Mouse (Mus musculus): ENCODE results near the gene Wfdc13. TPM values are rescaled to one million over a fixed set of nuclear protein-coding genes. Genes with fewer than 3 reads are reported as not detected.
A peak's percentile ranks its signal among the peaks of the same experiment; 100 is the strongest.

The Wfdc13 gene
- polyA plus RNA-seq, 1 experiment, result not detected

- peaks cover 5% of the 10 kb centered on the region for H3K27me3 ChIP-seq (replicated peaks)
- TF ChIP-seq FLI1 (IDR thresholded peaks at IDR 0.05; ENCODE audit: low read length) (no peak), GATA1 (IDR thresholded peaks at IDR 0.05; ENCODE audit: borderline replicate concordance, low read length) (no peak)
Observed at GRCm38 (mm10) chr2:164673987-164674386, 10.9 kb upstream of the Wfdc13 start, which contains the start of gene Wfdc11. Gene Wfdc11, minus strand, starts transcription at chr2:164674087.

GRCm38 (mm10) chr2:164676103-164676502 is 8.8 kb upstream of the Wfdc13 start:
- Histone ChIP-seq H3K27me3 (replicated peaks) (peaks cover 3% of the 10 kb centered on the region), H3K9me3 (peaks cover 11% of the 10 kb centered on the region), H3K4me3 (replicated peaks) (no peak overlapping the region), H3K4me1 (peaks cover 14% of the 10 kb centered on the region), H3K36me3 (replicated peaks; ENCODE audit: low read length) (no peaks in the 10 kb centered on the region)
- TF ChIP-seq GATA1 (IDR thresholded peaks at IDR 0.05; ENCODE audit: borderline replicate concordance, low read length), result no peak
- TF ChIP-seq FLI1 (IDR thresholded peaks at IDR 0.05; ENCODE audit: low read length), result no peak

More at GRCm38 (mm10) chr2:164673987-164674386, 10.9 kb upstream of the Wfdc13 start, which contains the start of gene Wfdc11:
- peaks cover 11% of the 10 kb centered on the region for H3K9me3 ChIP-seq
- no peak within 1 kb of the TSS for H3K4me3 ChIP-seq (replicated peaks)
- H3K4me1 ChIP-seq, result peaks cover 5% of the 10 kb centered on the region
- H3K36me3 ChIP-seq (replicated peaks; ENCODE audit: low read length), result no peaks in the 10 kb centered on the region

- H3K9me3 ChIP-seq, result peaks cover 11% of the 10 kb centered on the region
- peaks cover 14% of the 10 kb centered on the region for H3K4me1 ChIP-seq
- no peak overlapping the region for H3K4me3 ChIP-seq (replicated peaks)
- H3K36me3 ChIP-seq (replicated peaks; ENCODE audit: low read length), result no peaks in the 10 kb centered on the region
- H3K27me3 ChIP-seq (replicated peaks), result peaks cover 3% of the 10 kb centered on the region
- no peak for TF ChIP-seq FLI1 (IDR thresholded peaks at IDR 0.05; ENCODE audit: low read length)
- TF ChIP-seq GATA1 (IDR thresholded peaks at IDR 0.05; ENCODE audit: borderline replicate concordance, low read length), result no peak
Observed at GRCm38 (mm10) chr2:164676916-164677685, 7.8 kb upstream of the Wfdc13 start.

GRCm38 (mm10) chr2:164678848-164679625 is 5.9 kb upstream of the Wfdc13 start:
- H3K4me1 ChIP-seq, result peaks cover 14% of the 10 kb centered on the region
- no peaks in the 10 kb centered on the region for H3K36me3 ChIP-seq (replicated peaks; ENCODE audit: low read length)
- peaks cover 5% of the 10 kb centered on the region for H3K27me3 ChIP-seq (replicated peaks)
- peak overlapping the region; percentile 78 for H3K4me3 ChIP-seq (replicated peaks)
- TF ChIP-seq GATA1 (IDR thresholded peaks at IDR 0.05; ENCODE audit: borderline replicate concordance, low read length) (no peak), FLI1 (IDR thresholded peaks at IDR 0.05; ENCODE audit: low read length) (no peak)
- peaks cover 7% of the 10 kb centered on the region for H3K9me3 ChIP-seq

GRCm38 (mm10) chr2:164679906-164680305 is 5.0 kb upstream of the Wfdc13 start:
- TF ChIP-seq FLI1 (IDR thresholded peaks at IDR 0.05; ENCODE audit: low read length) (no peak), GATA1 (IDR thresholded peaks at IDR 0.05; ENCODE audit: borderline replicate concordance, low read length) (no peak)
- Histone ChIP-seq H3K9me3 (peaks cover 7% of the 10 kb centered on the region), H3K4me3 (replicated peaks) (no peak overlapping the region), H3K4me1 (peaks cover 14% of the 10 kb centered on the region), H3K36me3 (replicated peaks; ENCODE audit: low read length) (no peaks in the 10 kb centered on the region), H3K27me3 (replicated peaks) (peaks cover 6% of the 10 kb centered on the region)

GRCm38 (mm10) chr2:164698201-164698600 is 13.3 kb downstream of the Wfdc13 start, which contains the start of gene Spint4:
Gene Spint4, plus strand, starts transcription at chr2:164698501.
- peaks cover 19% of the 10 kb centered on the region for H3K27me3 ChIP-seq (replicated peaks)
- no peak for TF ChIP-seq GATA1 (IDR thresholded peaks at IDR 0.05; ENCODE audit: borderline replicate concordance, low read length)
- TF ChIP-seq FLI1 (IDR thresholded peaks at IDR 0.05; ENCODE audit: low read length), result no peak

GRCm38 (mm10) chr2:164700959-164701358 is 16.1 kb downstream of the Wfdc13 start:
- Histone ChIP-seq H3K9me3 (peaks cover 8% of the 10 kb centered on the region; the same call in 1 of the 2 replicates), H3K4me3 (replicated peaks) (no peak overlapping the region), H3K36me3 (replicated peaks; ENCODE audit: low read length) (no peaks in the 10 kb centered on the region), H3K27me3 (replicated peaks) (peaks cover 19% of the 10 kb centered on the region), H3K4me1 (peaks cover 5% of the 10 kb centered on the region; the same call in 1 of the 2 replicates)
- TF ChIP-seq FLI1 (IDR thresholded peaks at IDR 0.05; ENCODE audit: low read length), result no peak
- no peak for TF ChIP-seq GATA1 (IDR thresholded peaks at IDR 0.05; ENCODE audit: borderline replicate concordance, low read length)

More at GRCm38 (mm10) chr2:164698201-164698600, 13.3 kb downstream of the Wfdc13 start, which contains the start of gene Spint4:
- Histone ChIP-seq H3K4me3 (replicated peaks) (no peak within 1 kb of the TSS), H3K4me1 (peaks cover 5% of the 10 kb centered on the region; the same call in 1 of the 2 replicates), H3K36me3 (replicated peaks; ENCODE audit: low read length) (no peaks in the 10 kb centered on the region), H3K9me3 (no peaks in the 10 kb centered on the region)

- H3K9me3 ChIP-seq, result peaks cover 8% of the 10 kb centered on the region; the same call in 1 of the 2 replicates
- peaks cover 5% of the 10 kb centered on the region; the same call in 1 of the 2 replicates for H3K4me1 ChIP-seq
- H3K36me3 ChIP-seq (replicated peaks; ENCODE audit: low read length), result no peaks in the 10 kb centered on the region
- H3K27me3 ChIP-seq (replicated peaks), result peaks cover 19% of the 10 kb centered on the region
- no peak for TF ChIP-seq GATA1 (IDR thresholded peaks at IDR 0.05; ENCODE audit: borderline replicate concordance, low read length)
- H3K4me3 ChIP-seq (replicated peaks), result no peak overlapping the region
Observed at GRCm38 (mm10) chr2:164701761-164702160, 16.9 kb downstream of the Wfdc13 start.

GRCm38 (mm10) chr2:164704235-164704634 is 19.3 kb downstream of the Wfdc13 start:
- Histone ChIP-seq H3K27me3 (replicated peaks) (peaks cover 14% of the 10 kb centered on the region), H3K4me1 (peaks cover 5% of the 10 kb centered on the region; the same call in 1 of the 2 replicates), H3K36me3 (replicated peaks; ENCODE audit: low read length) (no peaks in the 10 kb centered on the region), H3K9me3 (peaks cover 8% of the 10 kb centered on the region; the same call in 1 of the 2 replicates), H3K4me3 (replicated peaks) (no peak overlapping the region)
- no peak for TF ChIP-seq GATA1 (IDR thresholded peaks at IDR 0.05; ENCODE audit: borderline replicate concordance, low read length)
- TF ChIP-seq FLI1 (IDR thresholded peaks at IDR 0.05; ENCODE audit: low read length), result no peak
